Mouse (Mus musculus) spleen, adult 2 months (tissue): ENCODE results near the gene Zfp597.

Experiments
- CTCF ChIP-seq: fragments of 200-500 bp; IDR thresholded peaks from 2 replicates; pipeline ENCODE4 v1.5.1; 2011; ENCODE audit warnings: mild to moderate bottlenecking, inconsistent platforms; ENCODE audit not compliant: insufficient read depth, insufficient read length, insufficient replicate concordance; ENCODE audit errors: extremely low read depth
- POLR2A ChIP-seq: fragments of 200-500 bp; IDR thresholded peaks from 2 replicates; pipeline ENCODE4 v1.6.1; 2011; ENCODE audit warnings: low read depth, low read length, inconsistent platforms

- TF ChIP-seq POLR2A (no peak), CTCF (no peak)
Observed at GRCm38 (mm10) chr16:3855776-3856175, 28.6 kb downstream of the Zfp597 start.
